Mouse (Mus musculus): Measurements from ENCODE around the gene Slc28a3. TPM values are rescaled to one million over a fixed set of nuclear protein-coding genes. Genes with fewer than 3 reads are reported as not detected.

Gene Slc28a3
- polyA plus RNA-seq, 1 experiment from 2014 or later, result 0.01 TPM

GRCm38 (mm10) chr13:58537232-58537915, 73.3 kb downstream of the Slc28a3 start:
- peak; percentile 14; the same call in 1 of the 2 replicates for ATAC-seq (ENCODE audit: low read depth)
- peak overlapping the region; percentile 81 for H3K27ac ChIP-seq (ENCODE audit: low read length)
- no peaks in the 10 kb centered on the region for H3K9me3 ChIP-seq (replicated peaks; ENCODE audit: control insufficient read depth, low read length)
- WGBS (ENCODE audit: insufficient replicate concordance), result 78% methylated on average over 6 of the region's 6 CpGs
- H3K4me3 ChIP-seq (ENCODE audit: low read depth, low read length), result no peak overlapping the region
- no peaks in the 10 kb centered on the region for H3K36me3 ChIP-seq (ENCODE audit: control insufficient read depth, insufficient read depth)
- H3K9ac ChIP-seq (ENCODE audit: low read depth, low read length), result peak overlapping the region; percentile 44; the same call in 1 of the 2 replicates
- H3K4me1 ChIP-seq (ENCODE audit: control insufficient read depth, low read depth, low read length), result peaks cover 25% of the 10 kb centered on the region
- no peaks in the 10 kb centered on the region for H3K27me3 ChIP-seq (ENCODE audit: control insufficient read depth, insufficient read depth, low read depth, low read length)
- peak overlapping the region; percentile 27 for H3K4me2 ChIP-seq (ENCODE audit: low read depth, low read length)

- WGBS (ENCODE audit: insufficient replicate concordance), result 54% methylated on average over 2 of the region's 2 CpGs
- H3K27ac ChIP-seq (ENCODE audit: low read length), result no peak overlapping the region
- H3K9ac ChIP-seq (ENCODE audit: low read depth, low read length), result no peak overlapping the region
- no peaks in the 10 kb centered on the region for H3K36me3 ChIP-seq (ENCODE audit: control insufficient read depth, insufficient read depth)
- no peak overlapping the region for H3K4me3 ChIP-seq (ENCODE audit: low read depth, low read length)
- peak; percentile 22; the same call in 1 of the 2 replicates for ATAC-seq (ENCODE audit: low read depth)
- H3K4me1 ChIP-seq (ENCODE audit: control insufficient read depth, low read depth, low read length), result peaks cover 21% of the 10 kb centered on the region
- no peaks in the 10 kb centered on the region for H3K9me3 ChIP-seq (replicated peaks; ENCODE audit: control insufficient read depth, low read length)
- no peak overlapping the region for H3K4me2 ChIP-seq (ENCODE audit: low read depth, low read length)
- no peaks in the 10 kb centered on the region for H3K27me3 ChIP-seq (ENCODE audit: control insufficient read depth, insufficient read depth, low read depth, low read length)
Measured at GRCm38 (mm10) chr13:58536466-58537231, 74.0 kb downstream of the Slc28a3 start.

DNA sequence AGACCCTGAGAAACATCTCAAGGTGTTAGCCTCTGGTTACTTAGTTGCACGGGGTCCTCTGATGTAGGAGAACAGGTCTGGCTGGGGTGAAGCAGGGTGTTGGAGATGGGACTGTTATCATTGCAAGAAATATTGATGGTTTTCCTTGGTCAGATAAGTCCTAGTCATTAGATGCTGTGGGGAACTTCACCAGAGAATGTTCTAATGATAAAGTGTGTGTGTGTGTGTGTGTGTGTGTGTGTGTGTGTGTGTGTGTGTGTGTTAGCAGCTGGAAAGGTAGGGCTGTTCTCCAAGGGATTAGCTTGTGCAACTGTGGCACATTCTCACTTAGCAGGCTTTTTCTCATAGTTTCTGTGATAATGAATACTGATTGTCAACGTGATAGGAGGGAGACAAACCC, 75.4 kb downstream of the Slc28a3 start:
- ATAC-seq (ENCODE audit: low read depth), result no peak
- WGBS (ENCODE audit: insufficient replicate concordance), result 41% methylated on average over 2 of the region's 2 CpGs
- Histone ChIP-seq H3K27me3 (ENCODE audit: control insufficient read depth, insufficient read depth, low read depth, low read length) (no peaks in the 10 kb centered on the region), H3K9ac (ENCODE audit: low read depth, low read length) (no peak overlapping the region), H3K4me3 (ENCODE audit: low read depth, low read length) (no peak overlapping the region), H3K4me1 (ENCODE audit: control insufficient read depth, low read depth, low read length) (peaks cover 21% of the 10 kb centered on the region), H3K4me2 (ENCODE audit: low read depth, low read length) (no peak overlapping the region), H3K9me3 (replicated peaks; ENCODE audit: control insufficient read depth, low read length) (no peaks in the 10 kb centered on the region), H3K36me3 (ENCODE audit: control insufficient read depth, insufficient read depth) (no peaks in the 10 kb centered on the region), H3K27ac (ENCODE audit: low read length) (no peak overlapping the region)

GRCm38 (mm10) chr13:58534861-58535260, 75.8 kb downstream of the Slc28a3 start:
- Histone ChIP-seq H3K4me3 (ENCODE audit: low read depth, low read length) (no peak overlapping the region), H3K9me3 (replicated peaks; ENCODE audit: control insufficient read depth, low read length) (no peaks in the 10 kb centered on the region), H3K9ac (ENCODE audit: low read depth, low read length) (no peak overlapping the region), H3K27me3 (ENCODE audit: control insufficient read depth, insufficient read depth, low read depth, low read length) (no peaks in the 10 kb centered on the region), H3K36me3 (ENCODE audit: control insufficient read depth, insufficient read depth) (no peaks in the 10 kb centered on the region), H3K27ac (ENCODE audit: low read length) (no peak overlapping the region), H3K4me1 (ENCODE audit: control insufficient read depth, low read depth, low read length) (peaks cover 21% of the 10 kb centered on the region), H3K4me2 (ENCODE audit: low read depth, low read length) (no peak overlapping the region)
- 43% methylated on average over 3 of the region's 3 CpGs for WGBS (ENCODE audit: insufficient replicate concordance)
- ATAC-seq (ENCODE audit: low read depth), result no peak

- H3K36me3 ChIP-seq (ENCODE audit: control insufficient read depth, insufficient read depth), result no peaks in the 10 kb centered on the region
- H3K4me2 ChIP-seq (ENCODE audit: low read depth, low read length), result no peak overlapping the region
- H3K4me3 ChIP-seq (ENCODE audit: low read depth, low read length), result no peak overlapping the region
- H3K27ac ChIP-seq (ENCODE audit: low read length), result no peak overlapping the region
- H3K4me1 ChIP-seq (ENCODE audit: control insufficient read depth, low read depth, low read length), result peaks cover 21% of the 10 kb centered on the region
- no peaks in the 10 kb centered on the region for H3K9me3 ChIP-seq (replicated peaks; ENCODE audit: control insufficient read depth, low read length)
- WGBS (ENCODE audit: insufficient replicate concordance), result 47% methylated on average over 7 of the region's 7 CpGs
- no peak overlapping the region for H3K9ac ChIP-seq (ENCODE audit: low read depth, low read length)
- no peak for ATAC-seq (ENCODE audit: low read depth)
- no peaks in the 10 kb centered on the region for H3K27me3 ChIP-seq (ENCODE audit: control insufficient read depth, insufficient read depth, low read depth, low read length)
Measured at GRCm38 (mm10) chr13:58534216-58534841, 76.3 kb downstream of the Slc28a3 start.

DNA sequence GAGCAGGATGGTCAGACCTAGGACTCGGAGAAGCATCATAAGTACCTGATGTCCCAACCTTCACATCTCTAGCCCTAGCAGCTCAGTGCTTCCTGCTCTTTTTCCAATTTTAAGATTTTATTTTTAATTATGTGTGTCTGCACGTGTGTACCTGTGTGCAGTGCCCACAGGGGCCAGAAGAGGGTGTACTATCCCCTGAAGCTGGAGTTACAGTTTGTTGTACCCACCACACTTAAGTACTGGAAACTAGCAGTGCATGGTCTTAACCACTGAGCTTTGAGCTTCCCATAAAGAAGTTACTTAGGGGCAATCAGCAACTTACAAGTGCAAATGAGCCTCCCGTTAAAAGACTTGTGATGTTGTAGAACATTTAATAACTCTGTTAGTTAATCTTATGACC, 86.1 kb downstream of the Slc28a3 start:
- H3K9ac ChIP-seq (ENCODE audit: low read depth, low read length), result no peak overlapping the region
- no peak overlapping the region for H3K4me3 ChIP-seq (ENCODE audit: low read depth, low read length)
- peak overlapping the region; percentile 78 for H3K4me2 ChIP-seq (ENCODE audit: low read depth, low read length)
- H3K9me3 ChIP-seq (replicated peaks; ENCODE audit: control insufficient read depth, low read length), result no peaks in the 10 kb centered on the region
- no peaks in the 10 kb centered on the region for H3K36me3 ChIP-seq (ENCODE audit: control insufficient read depth, insufficient read depth)
- H3K27me3 ChIP-seq (ENCODE audit: control insufficient read depth, insufficient read depth, low read depth, low read length), result no peaks in the 10 kb centered on the region; the same call in 1 of the 2 replicates
- no peak for ATAC-seq (ENCODE audit: low read depth)
- 57% methylated on average over 3 of the region's 3 CpGs for WGBS (ENCODE audit: insufficient replicate concordance)
- peaks cover 47% of the 10 kb centered on the region for H3K4me1 ChIP-seq (ENCODE audit: control insufficient read depth, low read depth, low read length)
- peak overlapping the region; percentile 77; the same call in 1 of the 2 replicates for H3K27ac ChIP-seq (ENCODE audit: low read length)

DNA sequence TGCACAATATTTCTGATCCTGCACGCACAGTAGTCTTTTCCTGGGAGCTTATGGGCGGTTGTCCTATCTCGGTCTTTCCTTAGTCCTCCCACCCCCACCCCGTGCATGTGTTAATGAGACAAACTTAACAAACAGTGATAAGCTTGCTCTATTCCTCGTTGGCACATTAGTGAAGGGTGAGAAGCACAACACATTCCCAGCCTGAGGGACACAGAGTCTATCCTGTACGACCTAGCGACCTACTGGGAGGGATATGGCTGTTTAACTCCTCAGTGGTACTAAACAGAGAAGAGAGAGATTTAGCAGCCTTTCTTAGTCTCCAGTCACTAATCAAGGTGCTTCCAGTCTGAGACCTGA, 86.9 kb downstream of the Slc28a3 start:
- peak; percentile 57 for ATAC-seq (ENCODE audit: low read depth)
- Histone ChIP-seq H3K4me2 (ENCODE audit: low read depth, low read length) (peak overlapping the region; percentile 78), H3K9ac (ENCODE audit: low read depth, low read length) (peak overlapping the region; percentile 62), H3K9me3 (replicated peaks; ENCODE audit: control insufficient read depth, low read length) (no peaks in the 10 kb centered on the region), H3K27ac (ENCODE audit: low read length) (peak overlapping the region; percentile 77), H3K4me1 (ENCODE audit: control insufficient read depth, low read depth, low read length) (peaks cover 48% of the 10 kb centered on the region), H3K4me3 (ENCODE audit: low read depth, low read length) (peak overlapping the region; percentile 46), H3K27me3 (ENCODE audit: control insufficient read depth, insufficient read depth, low read depth, low read length) (no peaks in the 10 kb centered on the region; the same call in 1 of the 2 replicates), H3K36me3 (ENCODE audit: control insufficient read depth, insufficient read depth) (no peaks in the 10 kb centered on the region)
- 13% methylated on average over 7 of the region's 7 CpGs for WGBS (ENCODE audit: insufficient replicate concordance)

- ATAC-seq (ENCODE audit: low read depth), result peak; percentile 35
- Histone ChIP-seq H3K4me3 (ENCODE audit: low read depth, low read length) (peak overlapping the region; percentile 46), H3K9ac (ENCODE audit: low read depth, low read length) (peak overlapping the region; percentile 62), H3K4me1 (ENCODE audit: control insufficient read depth, low read depth, low read length) (peaks cover 48% of the 10 kb centered on the region), H3K36me3 (ENCODE audit: control insufficient read depth, insufficient read depth) (no peaks in the 10 kb centered on the region), H3K27ac (ENCODE audit: low read length) (peak overlapping the region; percentile 77), H3K4me2 (ENCODE audit: low read depth, low read length) (peak overlapping the region; percentile 78), H3K27me3 (ENCODE audit: control insufficient read depth, insufficient read depth, low read depth, low read length) (no peaks in the 10 kb centered on the region; the same call in 1 of the 2 replicates), H3K9me3 (replicated peaks; ENCODE audit: control insufficient read depth, low read length) (no peaks in the 10 kb centered on the region)
- 3% methylated on average over 20 of the region's 20 CpGs for WGBS (ENCODE audit: insufficient replicate concordance)
Measured at GRCm38 (mm10) chr13:58523011-58523760, 87.5 kb downstream of the Slc28a3 start.
